Mouse (Mus musculus) right cerebral cortex, adult 18-20 months (tissue): ENCODE data around the gene Sox6.

Experiments used
- DNase-seq: peaks from one replicate; pipeline ENCODE4 v3.0.0; 2022; ENCODE audit warnings: mixed read lengths

Sox6 gene

GRCm38 (mm10) chr7:115825295-115825694 is 213.3 kb downstream of the Sox6 start:
- peak; percentile 10 for DNase-seq

- no peak for DNase-seq
These were observed 213.9 kb downstream of the Sox6 start for GRCm38 (mm10) chr7:115824621-115825256.

- no peak for DNase-seq
These were observed 219.5 kb downstream of the Sox6 start for GRCm38 (mm10) chr7:115819136-115819535.

GRCm38 (mm10) chr7:115803256-115803655 is 235.3 kb downstream of the Sox6 start:
- DNase-seq = no peak

- no peak for DNase-seq
These were observed 244.3 kb downstream of the Sox6 start for GRCm38 (mm10) chr7:115794139-115794858.

GRCm38 (mm10) chr7:115792841-115793240 is 245.8 kb downstream of the Sox6 start:
- no peak for DNase-seq

GRCm38 (mm10) chr7:115789116-115789823 is 249.3 kb downstream of the Sox6 start:
- no peak for DNase-seq

- DNase-seq = no peak
These were observed 254.3 kb downstream of the Sox6 start for GRCm38 (mm10) chr7:115783982-115784917.

GRCm38 (mm10) chr7:115780148-115780547 is 258.4 kb downstream of the Sox6 start:
- DNase-seq = no peak

- no peak for DNase-seq
These were observed 259.1 kb downstream of the Sox6 start for GRCm38 (mm10) chr7:115779544-115779943.

- DNase-seq = no peak
These were observed 261.9 kb downstream of the Sox6 start for GRCm38 (mm10) chr7:115776736-115777135.

GRCm38 (mm10) chr7:115776324-115776723 is 262.3 kb downstream of the Sox6 start:
- DNase-seq = peak; percentile 19

- DNase-seq = no peak
These were observed 272.3 kb downstream of the Sox6 start for GRCm38 (mm10) chr7:115766316-115766715.

- DNase-seq = no peak
These were observed 274.7 kb downstream of the Sox6 start for GRCm38 (mm10) chr7:115763851-115764250.

GRCm38 (mm10) chr7:115758172-115758571 is 280.4 kb downstream of the Sox6 start:
- DNase-seq = no peak

GRCm38 (mm10) chr7:115755272-115755671 is 283.3 kb downstream of the Sox6 start:
- DNase-seq = no peak

- no peak for DNase-seq
These were observed 284.4 kb downstream of the Sox6 start for GRCm38 (mm10) chr7:115754216-115754615.

- no peak for DNase-seq
These were observed 286.4 kb downstream of the Sox6 start for GRCm38 (mm10) chr7:115752121-115752634.

GRCm38 (mm10) chr7:115751083-115751482 is 287.5 kb downstream of the Sox6 start:
- DNase-seq = no peak

- DNase-seq = no peak
These were observed 288.2 kb downstream of the Sox6 start for GRCm38 (mm10) chr7:115750275-115750825.

GRCm38 (mm10) chr7:115747541-115747940 is 291.1 kb downstream of the Sox6 start:
- no peak for DNase-seq

GRCm38 (mm10) chr7:115745672-115746253 is 292.8 kb downstream of the Sox6 start:
- DNase-seq = no peak
